Mouse (Mus musculus): Measurements from ENCODE around the gene Lingo3.

Gene Lingo3

DNA sequence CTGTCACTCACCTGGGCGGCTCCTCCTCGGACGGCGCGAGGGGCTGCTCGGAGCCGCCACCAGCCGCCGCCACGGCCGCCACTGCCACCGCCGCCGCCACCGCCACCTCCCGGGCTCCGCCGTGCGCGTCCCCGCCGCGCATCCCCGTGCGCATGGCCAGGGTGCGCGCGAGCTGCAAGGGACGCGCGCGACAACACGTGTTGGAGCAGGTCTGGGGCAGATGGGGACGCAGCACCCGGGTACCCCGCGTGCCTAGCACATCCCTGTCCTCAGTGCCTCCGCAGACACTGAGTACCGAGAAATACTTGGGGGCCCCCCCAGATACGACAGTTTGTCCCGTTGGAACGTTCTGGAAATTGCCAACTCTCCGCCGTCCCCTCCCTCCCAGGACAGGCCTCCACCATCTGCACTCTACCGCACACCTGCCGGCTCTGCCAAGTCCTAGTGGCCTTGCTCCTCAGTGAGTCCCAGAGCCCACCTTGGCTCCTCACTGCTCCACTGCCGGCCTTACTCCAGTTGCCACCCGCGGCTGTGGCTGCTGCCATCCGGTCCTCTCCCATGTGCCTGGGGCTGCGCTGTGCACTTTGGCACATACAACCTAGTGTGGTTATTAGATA, at the start of gene Lingo3:
Gene Lingo3 (minus strand): TSS at position 109 of the 617 bp plus-strand sequence.
- DNase-seq (ENCODE audit: low read depth, low spot score): no peak

DNA sequence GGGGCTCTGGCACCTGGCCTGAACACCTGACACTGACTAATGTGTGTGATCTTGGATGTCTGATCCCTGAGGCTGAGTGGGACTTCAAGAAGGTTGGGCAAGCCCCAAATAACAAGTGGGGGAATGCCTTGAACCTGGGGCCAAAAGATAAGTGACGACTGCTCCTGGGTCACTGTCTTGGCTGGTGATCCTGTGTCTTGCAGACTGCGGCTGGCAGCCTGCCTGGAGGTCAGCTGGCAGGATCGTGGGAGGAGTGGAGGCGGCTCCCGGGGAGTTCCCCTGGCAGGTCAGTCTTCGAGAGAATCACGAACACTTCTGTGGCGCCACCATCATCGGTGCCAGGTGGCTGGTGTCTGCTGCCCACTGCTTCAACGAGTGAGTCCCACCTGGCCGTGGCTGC, 43.3 kb upstream of the Lingo3 start:
- no peak for DNase-seq (ENCODE audit: low read depth, low spot score)

DNA sequence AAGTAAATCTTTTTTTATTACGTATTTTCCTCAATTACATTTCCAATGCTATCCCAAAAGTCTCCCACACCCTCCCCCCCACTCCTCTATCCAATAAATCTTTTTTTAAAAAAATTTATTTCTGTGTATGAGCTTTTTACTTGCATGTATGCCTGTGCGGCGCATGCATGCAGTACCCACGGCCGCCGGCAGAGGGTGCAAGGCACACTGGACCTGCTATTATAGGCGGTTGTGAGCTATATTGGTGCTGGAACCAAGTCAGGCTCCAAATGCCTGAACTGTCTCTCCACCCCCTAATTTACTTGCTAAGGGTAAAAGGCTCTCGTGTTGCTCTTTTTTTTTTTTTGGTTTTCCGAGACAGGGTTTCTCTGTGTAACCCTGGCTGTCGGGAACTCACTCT, 37.5 kb upstream of the Lingo3 start:
- DNase-seq (ENCODE audit: low read depth, low spot score): peak; percentile 88

DNA sequence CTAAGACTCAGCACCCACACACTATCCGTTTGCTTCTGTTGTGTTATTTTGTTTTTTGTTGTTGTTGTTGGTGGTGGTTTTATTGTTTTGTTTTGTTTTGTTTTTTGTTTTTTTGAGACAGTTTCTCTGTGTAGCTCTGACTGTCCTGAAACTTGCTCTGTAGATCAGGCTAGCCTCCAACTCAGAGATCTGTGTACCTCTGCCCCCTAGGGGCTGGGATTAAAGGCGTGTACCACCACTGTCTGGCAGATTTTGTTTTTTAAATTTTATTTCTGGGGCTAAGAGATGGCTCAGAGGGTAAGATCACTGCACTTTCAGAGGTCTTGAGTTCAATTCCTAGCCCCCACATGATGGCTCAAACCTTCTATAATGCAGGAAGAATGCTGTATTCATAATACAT, 37.1 kb upstream of the Lingo3 start:
- peak; percentile 43 for DNase-seq (ENCODE audit: low read depth, low spot score)

DNA sequence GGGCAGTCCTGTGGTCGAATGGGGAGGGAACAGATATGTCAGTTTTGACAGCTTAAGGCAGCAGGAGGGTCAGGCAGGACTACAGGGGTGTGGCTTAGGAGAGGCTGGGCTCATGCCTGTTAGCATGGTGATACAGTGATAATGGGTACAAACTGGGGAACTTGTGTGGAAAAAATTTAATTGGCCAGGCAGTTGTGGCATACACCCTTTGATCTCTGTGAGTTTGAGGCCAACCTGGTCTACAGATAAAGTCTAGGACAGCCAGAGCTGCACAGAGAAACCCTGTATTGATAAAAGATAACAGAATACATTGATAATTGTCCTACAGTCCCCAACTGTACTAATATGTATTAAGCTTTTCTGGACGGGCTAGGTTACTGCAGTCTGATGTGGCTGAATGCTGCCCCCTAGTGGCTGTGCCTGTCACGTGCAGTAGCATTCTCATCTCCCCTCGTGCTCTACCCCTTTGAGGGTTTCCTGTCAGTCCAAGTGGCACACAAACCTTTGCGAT, 36.3 kb upstream of the Lingo3 start:
- DNase-seq (ENCODE audit: low read depth, low spot score): peak; percentile 87

DNA sequence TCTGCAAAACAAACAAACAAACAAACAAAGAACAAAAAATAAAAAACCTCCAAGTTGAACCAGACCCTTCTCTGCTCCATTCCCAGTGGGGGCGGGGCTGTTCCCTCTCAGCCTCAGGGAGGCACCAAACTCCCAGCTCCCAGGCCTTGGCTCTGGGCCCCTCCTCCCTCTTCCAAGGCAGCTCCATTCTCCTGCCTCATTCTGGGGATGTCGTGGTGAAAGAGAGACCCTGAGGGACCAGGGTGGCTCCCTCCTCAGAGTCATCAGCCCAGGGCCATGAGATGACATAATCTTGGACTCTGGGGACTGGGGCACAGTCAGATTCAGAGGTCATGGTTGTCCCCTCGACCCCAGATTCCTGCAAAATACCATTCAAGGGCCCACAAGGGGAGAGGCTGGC, 32.8 kb upstream of the Lingo3 start:
- DNase-seq (ENCODE audit: low read depth, low spot score): no peak

DNA sequence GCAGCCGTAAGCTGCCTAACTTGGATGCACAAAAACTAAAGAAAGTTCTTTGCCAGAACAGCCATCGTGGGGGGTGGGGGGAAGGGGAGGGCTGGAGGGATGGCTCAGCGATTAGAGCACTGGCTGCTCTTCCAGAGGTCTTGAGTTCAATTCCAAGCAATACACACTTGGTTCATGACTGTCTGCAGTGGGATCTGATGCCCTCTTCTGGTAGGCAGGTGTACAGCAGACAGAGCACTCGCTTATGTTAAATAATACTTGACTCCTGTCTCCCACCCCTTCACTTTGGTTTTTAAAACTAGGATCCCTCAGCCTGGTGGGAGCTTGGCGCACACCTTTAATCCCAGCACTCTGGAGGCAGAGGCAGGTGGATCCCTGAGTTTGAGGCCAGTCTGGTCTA, 32.2 kb upstream of the Lingo3 start:
- DNase-seq (ENCODE audit: low read depth, low spot score): peak; percentile 83

DNA sequence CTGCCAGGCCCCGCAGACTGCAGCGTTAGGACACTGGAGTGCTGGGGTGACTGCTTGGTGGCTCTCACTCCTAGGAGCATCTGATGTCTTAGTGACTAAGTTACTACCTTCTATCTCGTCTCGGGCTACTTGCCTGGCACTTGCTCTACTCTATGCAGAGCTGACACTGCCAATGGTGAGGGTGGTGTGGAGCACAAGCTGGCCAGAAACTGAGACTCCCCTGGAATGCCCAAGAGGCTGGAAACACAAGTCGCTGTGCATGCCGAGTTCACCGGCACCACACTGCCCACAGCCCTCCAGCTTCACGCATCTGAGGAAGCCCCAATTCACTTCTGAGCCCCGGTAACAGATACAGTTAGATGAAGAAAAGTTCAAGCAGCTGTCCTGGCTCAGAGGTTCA, 30.2 kb upstream of the Lingo3 start:
- DNase-seq (ENCODE audit: low read depth, low spot score): no peak

DNA sequence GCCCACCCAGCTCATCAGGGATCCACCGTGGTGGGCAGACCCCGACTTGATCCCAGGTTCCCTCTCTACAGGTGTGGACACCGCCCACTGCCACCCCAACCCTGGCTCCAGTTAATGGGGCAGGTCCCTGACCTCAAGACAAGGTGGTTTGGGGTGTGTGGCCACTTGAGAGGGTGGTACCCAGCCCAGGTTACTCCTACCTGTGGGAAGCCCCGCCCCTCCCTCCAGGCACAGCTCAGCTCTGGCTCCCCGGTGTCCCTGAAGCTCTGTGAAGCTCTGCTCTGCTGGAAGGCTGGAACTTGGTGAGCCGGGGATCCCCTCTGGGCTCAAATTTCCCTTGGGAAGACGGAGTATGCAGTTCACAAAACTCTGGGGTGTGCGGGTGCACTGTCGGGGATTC, 27.7 kb upstream of the Lingo3 start, which contains the start of gene Tmprss9:
Gene Tmprss9 (plus strand): TSS at position 268 of the 400 bp plus-strand sequence.
- peak; percentile 33 for DNase-seq (ENCODE audit: low read depth, low spot score)

DNA sequence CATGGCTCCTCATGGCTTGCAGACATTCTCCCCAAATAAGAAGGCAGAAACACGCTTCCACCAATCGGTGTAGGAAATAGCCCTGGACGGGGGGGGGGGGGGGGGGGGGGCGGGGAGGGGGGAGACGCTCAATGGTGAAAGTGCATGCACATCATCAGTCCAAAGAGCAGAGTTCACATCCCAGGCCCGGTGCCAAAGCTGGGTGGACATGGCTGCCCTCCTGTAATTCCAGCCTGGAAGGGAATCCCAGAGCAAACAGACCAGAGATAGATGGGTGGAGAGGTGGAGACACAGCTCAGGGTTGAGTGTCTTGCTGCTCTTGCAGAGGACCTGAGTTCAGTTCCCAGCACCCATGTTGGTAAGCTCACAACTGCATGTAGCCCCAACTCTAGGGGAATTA, 27.2 kb upstream of the Lingo3 start:
- no peak for DNase-seq (ENCODE audit: low read depth, low spot score)

DNA sequence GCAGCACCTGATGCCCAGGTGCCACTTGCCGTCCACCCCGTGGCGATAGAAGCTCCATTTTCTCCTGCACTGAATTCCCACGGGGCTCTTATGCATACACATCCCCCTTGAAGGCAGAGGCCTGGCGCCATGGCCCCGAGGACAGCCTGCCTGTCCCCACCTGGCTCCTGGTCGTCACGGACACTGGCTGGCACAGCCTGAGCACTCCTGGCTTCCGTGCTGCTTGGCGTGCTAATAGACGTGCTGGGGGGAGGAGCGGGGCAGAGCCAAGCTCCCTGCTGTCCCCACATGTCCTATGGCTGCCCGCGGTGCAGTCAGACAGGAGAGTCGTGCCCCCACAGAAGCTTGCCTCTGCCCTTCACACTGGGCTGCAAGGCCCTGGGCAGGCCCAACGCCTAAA, 20.6 kb upstream of the Lingo3 start:
- no peak for DNase-seq (ENCODE audit: low read depth, low spot score)

DNA sequence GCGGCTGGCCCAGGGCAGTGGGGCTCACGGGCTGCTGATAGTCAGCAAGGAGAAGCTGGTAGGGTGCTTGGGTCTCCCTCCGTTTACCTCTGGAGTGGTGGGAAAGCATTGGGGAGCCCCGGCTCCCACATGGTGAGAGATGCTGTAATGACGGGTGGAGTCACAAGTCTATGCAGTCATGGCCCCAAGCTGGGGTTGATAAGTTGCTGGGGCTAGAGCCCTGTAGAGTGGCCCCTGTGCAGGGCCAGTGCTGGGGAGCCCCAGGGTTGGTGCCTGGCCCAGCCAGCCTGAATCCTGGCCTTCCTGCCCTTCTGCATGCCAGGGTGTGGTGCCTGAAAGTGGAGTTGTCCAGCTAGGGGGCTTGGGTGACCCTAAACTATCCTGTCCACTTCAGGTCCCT, 18.5 kb upstream of the Lingo3 start:
- no peak for DNase-seq (ENCODE audit: low read depth, low spot score)

DNA sequence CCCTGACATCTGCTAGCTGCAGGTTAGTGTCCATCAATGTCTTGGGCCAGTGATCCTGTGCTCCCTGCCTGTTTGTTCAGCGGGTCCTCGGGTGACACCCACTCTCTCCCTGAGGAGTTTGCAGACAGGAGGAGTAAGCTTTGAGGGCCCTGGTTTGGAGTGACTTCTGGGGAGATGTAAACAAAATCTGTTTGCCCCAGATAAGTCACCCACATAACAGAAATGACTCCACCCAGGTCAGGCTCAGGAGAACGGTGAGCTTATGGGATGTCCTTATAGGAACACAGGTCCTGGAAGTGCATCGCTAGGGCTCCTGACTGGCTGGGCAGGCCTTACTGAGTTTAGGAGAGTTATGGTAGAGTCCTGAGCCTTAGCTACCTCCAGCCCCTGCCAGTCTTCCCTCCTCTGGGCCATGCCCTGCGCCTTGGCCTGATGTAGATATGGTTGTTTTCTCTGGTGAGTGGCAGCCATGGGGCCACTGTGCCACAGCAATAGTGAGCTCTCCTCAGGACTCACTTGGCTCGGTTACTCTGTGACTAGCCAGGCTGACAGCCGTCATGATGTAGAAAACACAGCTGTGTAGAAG, 14.6 kb upstream of the Lingo3 start:
- no peak for DNase-seq (ENCODE audit: low read depth, low spot score)

DNA sequence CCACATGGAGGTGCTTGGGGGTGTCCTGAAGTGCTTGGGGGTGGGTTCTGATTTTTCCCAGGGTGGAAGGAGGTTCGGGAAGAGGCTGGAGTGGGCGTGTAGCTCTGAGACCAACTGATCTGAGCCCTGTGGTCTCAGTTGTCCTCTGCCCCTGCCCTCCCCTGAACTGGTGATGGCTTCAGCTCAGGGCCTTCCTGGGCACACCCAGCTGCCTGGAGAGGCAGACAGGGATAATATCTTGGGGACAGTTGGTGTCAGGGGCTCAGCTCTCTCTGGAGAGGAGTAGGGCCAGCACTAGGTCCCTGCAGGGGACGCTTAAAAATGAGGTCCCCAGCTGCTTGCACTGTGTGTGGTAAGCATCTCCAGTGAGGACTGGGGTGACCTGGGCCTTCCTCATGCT, 14.0 kb upstream of the Lingo3 start:
- DNase-seq (ENCODE audit: low read depth, low spot score): no peak

DNA sequence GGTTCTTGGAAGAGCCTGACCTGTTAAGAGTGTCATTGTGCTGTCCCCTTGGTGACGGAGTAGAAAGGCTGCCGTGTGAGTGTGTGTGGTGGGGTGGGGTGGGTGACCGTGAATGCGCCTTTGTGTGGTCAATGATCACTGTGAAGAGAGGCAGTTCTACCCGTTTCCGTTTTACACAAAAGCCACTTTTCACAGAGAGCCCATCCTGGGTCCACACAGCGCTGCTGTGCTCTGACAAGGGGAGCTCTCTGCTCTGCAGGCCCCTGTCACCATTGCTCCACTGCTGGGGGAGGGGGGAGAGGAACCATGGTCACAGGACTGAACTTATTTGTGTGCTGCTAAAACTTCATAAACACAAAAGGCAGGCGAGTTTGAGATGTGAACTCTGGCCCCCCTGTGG, 13.5 kb upstream of the Lingo3 start:
- DNase-seq (ENCODE audit: low read depth, low spot score): peak; percentile 29

DNA sequence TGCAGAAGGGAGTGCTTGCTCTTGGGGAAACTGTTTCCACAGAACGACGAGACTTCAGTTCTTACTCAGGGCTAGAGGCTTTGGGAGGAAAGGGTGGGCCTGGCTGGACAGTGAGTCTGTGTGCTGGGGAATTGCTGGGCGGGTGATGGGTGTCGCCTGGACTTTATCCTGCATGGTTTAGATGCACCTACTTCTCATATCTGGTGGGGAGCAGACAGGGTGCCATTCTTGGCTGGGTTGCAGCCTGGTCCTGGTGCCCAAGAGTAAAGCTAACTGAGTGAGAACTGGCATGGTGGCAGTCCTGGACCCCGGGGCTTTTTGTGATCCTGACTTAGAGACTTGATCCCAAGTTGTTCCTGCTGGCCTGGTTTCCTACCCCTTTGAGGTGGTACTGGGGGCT, 13.1 kb upstream of the Lingo3 start:
- no peak for DNase-seq (ENCODE audit: low read depth, low spot score)

DNA sequence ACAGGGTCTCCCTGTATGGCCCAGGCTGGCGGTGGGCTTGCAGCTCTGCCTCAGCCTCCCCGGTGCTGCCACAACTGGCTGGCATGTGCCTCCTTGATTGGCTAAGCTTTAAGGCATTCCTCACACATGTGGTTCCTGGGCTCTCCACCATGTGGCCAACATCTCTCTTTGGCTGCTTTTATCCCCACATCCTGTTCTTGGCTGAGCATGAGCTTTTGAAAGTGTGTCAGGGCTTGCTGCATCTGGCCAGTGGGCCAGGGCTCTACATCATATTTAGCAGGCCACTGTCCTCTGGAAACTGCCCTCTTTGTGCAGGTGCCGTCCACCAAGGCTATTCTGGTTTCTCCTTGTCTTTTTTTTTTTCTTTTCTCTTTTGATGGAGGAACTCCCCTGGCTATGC, 12.4 kb upstream of the Lingo3 start:
- DNase-seq (ENCODE audit: low read depth, low spot score): no peak

DNA sequence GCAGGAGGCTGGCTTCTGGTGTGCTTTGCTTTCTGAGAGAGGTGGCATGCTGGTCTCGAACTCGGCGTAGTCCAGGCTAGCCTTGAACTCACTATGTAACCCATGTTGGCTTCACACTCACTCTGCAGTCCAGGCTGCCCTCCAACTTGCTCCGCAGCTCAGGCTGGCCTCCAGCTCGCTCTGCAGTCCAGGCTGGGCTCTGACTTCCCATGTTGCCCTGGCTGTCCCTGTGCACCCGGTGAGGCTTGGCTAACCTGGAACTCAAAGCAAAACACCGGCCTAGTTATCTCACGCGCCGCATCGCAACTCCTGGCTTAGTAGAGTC, 11.9 kb upstream of the Lingo3 start:
- DNase-seq (ENCODE audit: low read depth, low spot score): no peak

DNA sequence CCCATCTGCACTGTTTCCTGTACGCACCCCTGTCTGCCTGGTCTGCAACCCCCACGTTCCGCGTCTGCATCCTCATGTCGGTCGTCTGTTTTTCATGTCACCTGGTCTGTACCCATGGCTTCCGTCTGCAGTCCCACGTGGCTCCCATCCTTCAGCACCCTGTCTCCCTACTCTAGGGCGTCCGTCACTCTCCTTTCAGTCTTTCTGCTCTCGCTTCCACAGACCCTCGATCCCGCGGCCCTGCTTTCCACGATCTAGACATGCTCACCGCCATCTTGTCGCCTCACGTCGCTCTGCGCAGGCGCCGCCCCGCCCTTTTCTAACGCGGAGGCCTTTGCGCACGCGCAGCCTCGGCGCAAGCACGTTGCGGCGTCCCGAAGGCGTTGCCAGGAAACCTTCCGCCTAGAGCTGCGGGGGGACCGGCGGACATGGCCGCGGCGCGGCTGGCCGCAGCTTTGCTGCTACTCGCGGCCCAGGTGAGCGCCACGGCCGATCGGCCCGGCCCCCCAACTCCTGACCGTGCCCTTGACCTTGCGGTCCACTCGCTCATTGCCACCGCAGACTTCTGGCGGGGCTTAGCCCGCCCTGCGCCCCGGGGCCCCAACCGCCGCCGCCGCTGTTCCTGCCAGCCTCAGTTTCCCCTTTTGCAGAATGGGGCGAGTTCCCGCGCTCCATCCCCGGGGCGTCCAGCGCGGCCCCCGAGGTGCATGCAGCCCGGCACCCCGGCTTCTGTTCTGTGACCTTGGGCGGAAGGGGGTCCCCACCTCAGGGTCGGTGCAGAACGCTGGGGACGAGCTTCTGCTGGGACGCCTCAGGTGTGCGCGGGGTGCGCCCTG, 11.3 kb upstream of the Lingo3 start, which contains the start of the genes Lsm7 and Sppl2b:
Gene Lsm7 (minus strand): TSS at position 297 of the 836 bp plus-strand sequence.
Gene Sppl2b (plus strand): TSS at position 363 of the 836 bp plus-strand sequence.
- DNase-seq (ENCODE audit: low read depth, low spot score): peak; percentile 96

DNA sequence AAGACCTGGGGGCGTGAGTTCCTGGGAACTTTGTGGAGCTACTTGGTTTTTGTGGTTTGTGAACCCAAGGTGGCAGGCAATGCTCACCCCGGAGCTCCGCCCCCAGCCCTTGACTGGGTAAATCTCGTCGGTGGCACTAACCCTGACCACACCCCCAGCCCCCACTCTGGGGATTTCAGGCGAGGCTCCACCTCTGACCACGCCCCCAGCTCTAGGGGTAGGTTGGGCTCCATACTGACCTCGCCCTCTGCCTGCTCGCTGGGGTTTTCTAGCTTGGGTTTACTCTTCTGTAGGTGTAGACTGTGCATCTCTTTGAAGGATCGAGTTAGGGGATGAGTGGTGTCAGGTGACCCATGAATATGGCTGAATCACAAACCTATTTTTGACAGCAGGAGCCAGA, 4.7 kb upstream of the Lingo3 start:
- DNase-seq (ENCODE audit: low read depth, low spot score): peak; percentile 94

DNA sequence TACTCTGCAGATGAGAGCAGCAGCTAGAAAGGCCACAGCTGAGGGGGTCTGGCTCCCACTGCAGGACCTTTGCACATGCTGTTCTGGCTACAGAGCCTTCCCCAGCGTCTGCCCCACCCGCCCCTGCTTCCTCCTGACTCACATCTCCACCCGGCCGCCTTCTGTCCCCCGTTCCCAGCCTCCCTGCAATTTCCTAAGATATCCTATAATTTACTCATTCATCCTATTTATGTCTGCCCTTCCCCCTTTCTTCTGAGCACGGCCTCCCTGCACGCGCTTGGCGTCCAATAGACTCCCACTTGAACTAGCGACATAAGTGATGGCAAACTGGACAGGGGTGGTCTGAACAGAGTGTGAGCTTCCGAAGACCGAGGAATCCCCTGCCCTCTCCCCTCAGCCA, 1.9 kb upstream of the Lingo3 start:
- DNase-seq (ENCODE audit: low read depth, low spot score): no peak

DNA sequence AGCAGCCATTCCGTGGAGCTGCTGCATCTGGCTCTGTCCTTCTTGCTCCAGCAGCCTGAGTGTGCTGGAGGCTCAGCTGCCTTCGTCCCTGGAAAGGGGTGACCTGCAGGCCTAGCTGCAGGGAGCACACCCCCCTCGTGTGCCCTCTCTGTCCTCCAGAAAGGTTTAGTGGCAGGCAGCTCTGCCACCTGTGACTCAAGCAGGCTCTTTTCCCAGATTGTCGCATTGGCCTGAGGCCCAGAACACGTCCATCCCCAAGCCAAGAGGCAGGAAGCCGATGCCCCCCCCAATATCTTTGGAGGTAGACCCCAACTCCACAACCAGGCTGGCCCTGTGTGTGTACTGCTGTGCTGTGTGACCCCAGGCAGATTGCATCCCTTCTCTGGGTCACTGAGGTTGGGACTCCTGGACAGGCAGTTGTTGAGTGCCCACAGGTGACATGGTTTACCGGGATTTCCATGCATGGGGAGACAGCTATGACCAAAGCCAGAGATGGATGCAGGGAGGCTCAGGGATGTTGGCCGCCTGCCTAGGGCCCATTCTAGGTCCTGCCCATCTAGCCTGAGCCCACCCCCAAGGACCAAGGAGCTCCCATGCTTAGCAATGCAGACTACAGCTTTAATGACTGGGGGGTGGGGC, 1.3 kb upstream of the Lingo3 start:
- DNase-seq (ENCODE audit: low read depth, low spot score): no peak

All from ES-CJ7 (cell line).